Mouse (Mus musculus): ENCODE measurements at regions not wholly inside any gene's neighbourhood (a gene's known extent, or its start where the extent isn't known, plus 50 kb on each side); places are given as distances from the start of the nearest gene placed in this dataset.

DNA sequence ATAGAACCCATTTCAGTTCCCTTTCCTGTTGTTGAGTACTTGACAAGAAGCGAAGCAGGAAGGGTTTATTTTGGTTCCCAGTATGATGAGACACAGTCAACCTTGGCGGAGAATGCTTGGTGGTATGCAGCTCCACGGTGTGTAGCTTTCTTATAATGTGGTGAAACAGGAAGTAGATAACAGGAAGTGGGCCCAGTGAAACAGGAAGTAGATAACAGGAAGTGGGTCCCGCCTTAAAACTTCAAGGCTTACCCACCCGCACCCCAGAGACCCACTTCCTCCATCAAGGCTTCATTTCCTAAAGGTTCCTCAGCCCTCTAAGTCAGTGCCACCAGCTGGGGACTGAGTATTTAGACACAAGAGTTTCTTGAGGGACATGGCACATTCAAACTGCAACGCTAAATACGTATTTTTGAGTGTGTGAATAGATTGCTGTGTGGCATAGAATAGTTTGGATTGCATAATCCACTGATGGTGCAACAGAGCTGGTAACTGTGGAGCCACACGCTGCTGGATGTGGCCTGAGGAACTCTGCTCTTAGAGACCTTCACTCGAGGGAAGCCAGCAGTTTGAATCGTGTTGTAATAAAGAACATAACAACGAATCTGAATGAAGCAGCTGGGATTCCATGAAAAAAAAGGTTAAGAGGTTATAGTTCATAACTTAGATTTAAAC, 190.8 kb downstream of the Npr3 start:
- ATAC-seq: no peak

DNA sequence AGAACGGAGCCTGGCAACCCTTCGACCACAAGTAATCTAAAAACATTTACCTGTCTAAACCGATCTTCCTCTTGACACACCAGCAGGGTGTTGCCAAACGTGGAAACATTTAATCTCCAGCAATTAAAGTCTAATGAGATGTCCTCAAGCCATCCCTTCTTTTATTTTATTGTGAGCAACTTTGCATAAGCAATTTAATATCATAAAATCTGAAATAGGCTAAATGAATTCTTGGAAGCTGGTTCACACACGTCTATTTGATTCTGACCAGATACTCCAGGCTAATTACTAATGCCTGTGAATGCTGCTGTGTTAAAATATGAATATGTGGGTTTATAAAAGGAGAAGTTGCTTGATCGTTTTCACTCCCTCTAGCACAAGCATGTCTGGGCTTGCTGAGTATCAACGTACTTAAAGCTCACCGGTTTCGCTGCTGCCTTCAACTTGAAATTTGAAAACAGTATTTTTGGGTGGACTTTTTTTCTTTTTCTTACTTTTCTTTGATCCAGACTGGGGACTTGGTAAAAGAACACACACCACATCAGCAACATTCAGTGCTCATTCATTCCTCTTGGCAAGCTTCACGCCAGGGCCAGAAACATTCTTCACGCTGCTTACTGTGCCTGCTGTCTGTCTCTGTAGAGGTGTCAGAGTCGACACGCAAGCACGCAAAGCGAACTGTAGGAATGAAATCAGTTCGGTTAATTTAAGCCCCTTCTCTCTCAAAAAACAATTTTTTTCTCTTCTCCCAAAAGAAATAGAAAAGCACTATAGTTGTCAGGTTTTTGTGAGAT, 194.4 kb downstream of the Npr3 start:
- no peak overlapping the region for H3K9ac ChIP-seq (ENCODE audit: low read depth, low read length)
- no peak overlapping the region for H3K4me2 ChIP-seq (replicated peaks; ENCODE audit: low read depth)
- H3K27ac ChIP-seq (ENCODE audit: low read depth, low read length): no peak overlapping the region

More for the DNA sequence above, 190.8 kb downstream of the Npr3 start:
- H3K27ac ChIP-seq (ENCODE audit: low read depth, low read length): no peak overlapping the region
- H3K4me3 ChIP-seq (ENCODE audit: low read depth, low read length): no peak overlapping the region
- H3K4me2 ChIP-seq (replicated peaks; ENCODE audit: low read depth): no peak overlapping the region
- no peak overlapping the region for H3K9ac ChIP-seq (ENCODE audit: low read depth, low read length)
- no peak for TF ChIP-seq CTCF (IDR thresholded peaks at IDR 0.05; ENCODE audit: low read depth)
- WGBS: 89% methylated on average over 11 of the region's 11 CpGs
- H3K27me3 ChIP-seq (replicated peaks; ENCODE audit: control insufficient read depth, insufficient read depth, low read length): no peaks in the 10 kb centered on the region
- H3K36me3 ChIP-seq (ENCODE audit: control insufficient read depth, insufficient read depth): no peaks in the 10 kb centered on the region
- H3K4me1 ChIP-seq (replicated peaks; ENCODE audit: control insufficient read depth, insufficient read depth, low read length): no peaks in the 10 kb centered on the region
- no peaks in the 10 kb centered on the region for H3K9me3 ChIP-seq (ENCODE audit: control insufficient read depth)

DNA sequence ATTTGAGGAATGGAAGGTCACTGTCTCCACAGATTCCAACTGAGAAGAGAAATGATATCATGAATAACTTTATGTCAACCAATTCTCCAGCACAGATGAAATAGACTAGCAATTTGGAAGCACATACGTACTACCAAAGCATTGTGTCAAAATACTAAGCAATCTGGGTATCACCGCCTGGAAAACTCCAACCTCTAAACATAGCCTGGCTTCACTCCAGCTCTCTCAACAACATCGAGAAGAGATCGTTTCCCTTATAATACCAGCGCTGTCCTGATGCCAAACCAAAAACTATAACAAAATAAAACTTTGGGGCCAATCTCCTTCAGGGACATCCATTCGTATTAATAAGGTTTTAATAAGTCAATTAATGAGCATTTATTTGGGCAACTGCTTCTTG, 205.8 kb downstream of the Npr3 start:
- Histone ChIP-seq H3K27me3 (replicated peaks; ENCODE audit: control insufficient read depth, insufficient read depth, low read length) (no peaks in the 10 kb centered on the region), H3K4me1 (replicated peaks; ENCODE audit: control insufficient read depth, insufficient read depth, low read length) (no peaks in the 10 kb centered on the region), H3K4me2 (replicated peaks; ENCODE audit: low read depth) (no peak overlapping the region), H3K36me3 (ENCODE audit: control insufficient read depth, insufficient read depth) (no peaks in the 10 kb centered on the region), H3K9ac (ENCODE audit: low read depth, low read length) (no peak overlapping the region), H3K9me3 (ENCODE audit: control insufficient read depth) (no peaks in the 10 kb centered on the region), H3K4me3 (ENCODE audit: low read depth, low read length) (no peak overlapping the region), H3K27ac (ENCODE audit: low read depth, low read length) (no peak overlapping the region)
- 75% methylated on average over 6 of the region's 6 CpGs for WGBS
- no peak for ATAC-seq
- no peak for TF ChIP-seq CTCF (IDR thresholded peaks at IDR 0.05; ENCODE audit: low read depth)

More for the DNA sequence above, 194.4 kb downstream of the Npr3 start:
- Histone ChIP-seq H3K9me3 (ENCODE audit: control insufficient read depth) (no peaks in the 10 kb centered on the region), H3K4me3 (ENCODE audit: low read depth, low read length) (no peak overlapping the region), H3K4me1 (replicated peaks; ENCODE audit: control insufficient read depth, insufficient read depth, low read length) (no peaks in the 10 kb centered on the region), H3K36me3 (ENCODE audit: control insufficient read depth, insufficient read depth) (no peaks in the 10 kb centered on the region), H3K27me3 (replicated peaks; ENCODE audit: control insufficient read depth, insufficient read depth, low read length) (no peaks in the 10 kb centered on the region)
- ATAC-seq: no peak
- TF ChIP-seq CTCF (IDR thresholded peaks at IDR 0.05; ENCODE audit: low read depth): no peak
- 62% methylated on average over 16 of the region's 16 CpGs for WGBS

DNA sequence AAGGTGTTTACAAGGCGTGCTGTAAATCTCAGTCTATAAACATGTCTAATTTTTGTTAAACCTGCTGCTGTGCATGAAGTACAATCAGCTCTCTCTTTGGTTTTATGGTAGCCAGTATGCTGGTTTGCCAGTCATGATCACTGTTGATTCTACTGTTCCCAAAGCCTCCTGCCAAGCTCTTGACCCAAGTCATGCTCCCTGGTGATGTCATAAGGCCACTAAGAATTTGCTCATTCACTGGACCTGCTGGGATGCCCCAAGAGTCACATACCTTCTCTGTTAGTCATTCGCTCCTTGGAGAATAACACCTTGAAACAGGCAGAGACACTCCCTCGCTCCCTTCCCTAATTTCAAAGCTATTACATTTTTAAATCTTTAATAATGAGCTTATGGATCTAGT, 207.2 kb downstream of the Npr3 start:
- Histone ChIP-seq H3K9me3 (ENCODE audit: control insufficient read depth) (no peaks in the 10 kb centered on the region), H3K27me3 (replicated peaks; ENCODE audit: control insufficient read depth, insufficient read depth, low read length) (no peaks in the 10 kb centered on the region), H3K4me3 (ENCODE audit: low read depth, low read length) (no peak overlapping the region), H3K27ac (ENCODE audit: low read depth, low read length) (no peak overlapping the region), H3K4me2 (replicated peaks; ENCODE audit: low read depth) (no peak overlapping the region), H3K36me3 (ENCODE audit: control insufficient read depth, insufficient read depth) (no peaks in the 10 kb centered on the region), H3K9ac (ENCODE audit: low read depth, low read length) (no peak overlapping the region), H3K4me1 (replicated peaks; ENCODE audit: control insufficient read depth, insufficient read depth, low read length) (no peaks in the 10 kb centered on the region)
- TF ChIP-seq CTCF (IDR thresholded peaks at IDR 0.05; ENCODE audit: low read depth): no peak
- 87% methylated on average over 3 of the region's 3 CpGs for WGBS
- no peak for ATAC-seq

DNA sequence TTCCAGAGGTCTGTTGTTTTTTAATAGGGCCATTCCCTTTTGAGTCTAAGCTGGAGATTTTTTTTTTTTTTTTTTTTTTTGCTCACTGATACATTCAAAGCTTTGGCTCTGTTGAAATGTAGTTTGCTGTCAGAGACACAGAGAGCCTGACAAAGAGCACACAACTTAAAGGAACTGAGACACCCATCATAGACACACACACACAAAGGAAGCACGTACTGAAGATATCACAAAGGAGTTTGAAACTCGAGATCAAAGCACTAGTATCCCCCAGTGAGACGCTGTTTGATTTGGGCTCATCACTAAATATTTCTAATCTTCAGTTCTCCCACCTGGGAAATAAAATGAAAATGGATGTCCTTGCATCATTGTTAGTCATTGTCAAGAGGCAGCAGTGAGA, 210.0 kb downstream of the Npr3 start:
- no peak overlapping the region for H3K4me2 ChIP-seq (replicated peaks; ENCODE audit: low read depth)
- WGBS: 51% methylated on average over 3 of the region's 3 CpGs
- no peak overlapping the region for H3K4me3 ChIP-seq (ENCODE audit: low read depth, low read length)
- H3K9me3 ChIP-seq (ENCODE audit: control insufficient read depth): no peaks in the 10 kb centered on the region
- H3K9ac ChIP-seq (ENCODE audit: low read depth, low read length): no peak overlapping the region
- no peaks in the 10 kb centered on the region for H3K4me1 ChIP-seq (replicated peaks; ENCODE audit: control insufficient read depth, insufficient read depth, low read length)
- no peak for TF ChIP-seq CTCF (IDR thresholded peaks at IDR 0.05; ENCODE audit: low read depth)
- no peak for ATAC-seq
- H3K27ac ChIP-seq (ENCODE audit: low read depth, low read length): no peak overlapping the region
- no peaks in the 10 kb centered on the region for H3K27me3 ChIP-seq (replicated peaks; ENCODE audit: control insufficient read depth, insufficient read depth, low read length)
- no peaks in the 10 kb centered on the region for H3K36me3 ChIP-seq (ENCODE audit: control insufficient read depth, insufficient read depth)

DNA sequence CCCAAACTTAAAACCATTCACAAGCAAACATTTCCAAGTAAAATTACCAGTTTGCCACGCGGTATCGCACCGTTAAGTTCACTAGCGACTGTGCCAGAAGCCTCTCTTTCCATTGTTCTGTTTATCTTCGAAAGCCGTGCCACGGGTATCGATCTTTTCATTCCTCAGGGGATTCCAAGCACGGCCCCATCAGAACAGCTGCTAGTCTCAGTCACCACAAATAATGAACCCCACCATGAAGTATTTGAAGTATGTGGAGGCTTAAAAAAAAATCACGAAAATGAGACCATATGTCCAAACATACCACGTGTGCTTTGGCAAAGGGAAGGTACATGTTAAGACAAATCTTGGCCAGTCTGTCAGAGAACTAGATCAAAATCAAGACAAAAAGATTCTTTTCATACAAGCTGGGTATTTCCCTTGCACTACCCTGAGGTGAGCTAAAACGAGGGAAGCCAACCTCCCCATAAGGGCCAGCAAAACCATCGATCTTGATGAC, 213.3 kb downstream of the Npr3 start:
- H3K27ac ChIP-seq (ENCODE audit: low read depth, low read length): no peak overlapping the region
- no peak overlapping the region for H3K9ac ChIP-seq (ENCODE audit: low read depth, low read length)
- no peaks in the 10 kb centered on the region for H3K36me3 ChIP-seq (ENCODE audit: control insufficient read depth, insufficient read depth)
- no peak overlapping the region for H3K4me2 ChIP-seq (replicated peaks; ENCODE audit: low read depth)
- 86% methylated on average over 14 of the region's 14 CpGs for WGBS
- no peak for TF ChIP-seq CTCF (IDR thresholded peaks at IDR 0.05; ENCODE audit: low read depth)
- ATAC-seq: no peak
- no peaks in the 10 kb centered on the region for H3K4me1 ChIP-seq (replicated peaks; ENCODE audit: control insufficient read depth, insufficient read depth, low read length)
- H3K4me3 ChIP-seq (ENCODE audit: low read depth, low read length): no peak overlapping the region
- H3K27me3 ChIP-seq (replicated peaks; ENCODE audit: control insufficient read depth, insufficient read depth, low read length): no peaks in the 10 kb centered on the region
- no peaks in the 10 kb centered on the region for H3K9me3 ChIP-seq (ENCODE audit: control insufficient read depth)
